Comparison of ENCODE assay signal across 25 mouse cellular contexts in genomic region chr12:96594845-96595244, GRCm38 (mm10).
DNase-seq lines count a peak whose midpoint lies in the region; ATAC-seq and TF ChIP-seq lines count a peak whose summit lies in the region.
"Had no signal": no experiment of that assay in that cellular context is flagged by ENCODE, and none has a peak within 500 bp of the region (broad histone marks: within the 10 kb centered on the region; RNA-seq: fewer than 3 reads in every experiment).

No protein-coding gene starts in this region.

- H3K27me3 ChIP-seq in kidney, adult 2 months (replicated peaks; ENCODE audit: control insufficient read depth, insufficient read depth, low read length): no peaks in the 10 kb centered on the region
- H3K27me3 ChIP-seq in limb, embryonic 12.5 days: no peaks in the 10 kb centered on the region
- H3K27me3 ChIP-seq in hindbrain, embryonic 16.5 days (replicated peaks; ENCODE audit: control insufficient read depth, insufficient read depth, low read length): no peaks in the 10 kb centered on the region
- H3K27me3 ChIP-seq in forebrain, embryonic 15.5 days: no peaks in the 10 kb centered on the region
- H3K27me3 ChIP-seq: CH12.LX; heart, embryonic 15.5 days; liver, embryonic 12.5 days; midbrain, embryonic 12.5 days; neural tube, embryonic 15.5 days; stomach, embryonic 15.5 days had no signal

- peak; percentile 58 for DNase-seq in kidney, adult 2 months
- DNase-seq in kidney, adult 18-20 months: no peak
- peak; percentile 15 for DNase-seq in testis, postnatal 14 days (ENCODE audit: low spot score)
- DNase-seq in testis, postnatal 10 days (ENCODE audit: low spot score): no peak
- DNase-seq: adrenal gland, adult 2 months; B cell, adult 2 months; cerebellum, adult 11-12 months; cerebellum, postnatal 10 days; gastrocnemius, adult 2 months; heart, postnatal 36 days; lung, adult 18-20 months; lung, postnatal 10 days; right cerebral cortex, adult 18-20 months; right cerebral cortex, postnatal 4 days had no signal

- H3K4me2 ChIP-seq in limb, embryonic 12.5 days: no peak overlapping the region
- H3K4me2 ChIP-seq in hindbrain, embryonic 16.5 days (ENCODE audit: low read length): no peak overlapping the region
- no peak overlapping the region for H3K4me2 ChIP-seq in forebrain, embryonic 15.5 days (replicated peaks)
- H3K4me2 ChIP-seq: heart, embryonic 15.5 days; hindbrain, embryonic 14.5 days; liver, embryonic 12.5 days; midbrain, embryonic 12.5 days; neural tube, embryonic 15.5 days; stomach, embryonic 15.5 days had no signal

- H3K27ac ChIP-seq in kidney, adult 2 months (ENCODE audit: insufficient read depth, low read depth, low read length): no peak overlapping the region
- H3K27ac ChIP-seq in limb, embryonic 12.5 days: no peak overlapping the region
- H3K27ac ChIP-seq in hindbrain, embryonic 16.5 days (ENCODE audit: low read depth, low read length): no peak overlapping the region
- no peak overlapping the region for H3K27ac ChIP-seq in forebrain, embryonic 15.5 days (replicated peaks)
- H3K27ac ChIP-seq: gastrocnemius, adult 2 months; heart, embryonic 15.5 days; hindbrain, embryonic 14.5 days; left cerebral cortex, adult 2 months; liver, embryonic 12.5 days; midbrain, embryonic 12.5 days; neural tube, embryonic 15.5 days; stomach, embryonic 15.5 days had no signal

- no peaks in the 10 kb centered on the region for H3K4me1 ChIP-seq in kidney, adult 2 months (ENCODE audit: control insufficient read depth, insufficient read depth, low read length)
- no peaks in the 10 kb centered on the region for H3K4me1 ChIP-seq in limb, embryonic 12.5 days (replicated peaks)
- no peaks in the 10 kb centered on the region for H3K4me1 ChIP-seq in hindbrain, embryonic 16.5 days (ENCODE audit: control insufficient read depth, insufficient read depth, low read depth, low read length)
- H3K4me1 ChIP-seq in forebrain, embryonic 15.5 days: no peaks in the 10 kb centered on the region
- H3K4me1 ChIP-seq: heart, embryonic 15.5 days; liver, embryonic 12.5 days; midbrain, embryonic 12.5 days; neural tube, embryonic 15.5 days; stomach, embryonic 15.5 days had no signal

- peak; percentile 52; the same call in 1 of the 2 replicates for ATAC-seq in limb, embryonic 12.5 days (ENCODE audit: insufficient number of reproducible peaks, insufficient read depth, low FRiP score, low TSS enrichment, low read depth)
- ATAC-seq in hindbrain, embryonic 16.5 days: no peak
- ATAC-seq in forebrain, embryonic 15.5 days (replicated peaks): no peak
- ATAC-seq: liver, embryonic 12.5 days had no signal

- no peak overlapping the region for H3K9ac ChIP-seq in limb, embryonic 12.5 days (replicated peaks)
- H3K9ac ChIP-seq in hindbrain, embryonic 16.5 days (ENCODE audit: low read depth, low read length): no peak overlapping the region
- H3K9ac ChIP-seq in forebrain, embryonic 15.5 days (replicated peaks): no peak overlapping the region
- H3K9ac ChIP-seq: heart, embryonic 15.5 days; hindbrain, embryonic 14.5 days; liver, embryonic 12.5 days; midbrain, embryonic 12.5 days; neural tube, embryonic 15.5 days; stomach, embryonic 15.5 days had no signal

- H3K36me3 ChIP-seq in kidney, adult 2 months (ENCODE audit: control insufficient read depth, insufficient read depth, low read length): no peaks in the 10 kb centered on the region
- no peaks in the 10 kb centered on the region for H3K36me3 ChIP-seq in limb, embryonic 12.5 days
- H3K36me3 ChIP-seq in hindbrain, embryonic 16.5 days (ENCODE audit: control insufficient read depth, insufficient read depth, low read length): no peaks in the 10 kb centered on the region
- H3K36me3 ChIP-seq in forebrain, embryonic 15.5 days: no peaks in the 10 kb centered on the region
- H3K36me3 ChIP-seq: heart, embryonic 15.5 days; liver, embryonic 12.5 days; midbrain, embryonic 12.5 days; neural tube, embryonic 15.5 days; stomach, embryonic 15.5 days had no signal

- H3K4me3 ChIP-seq in kidney, adult 2 months (ENCODE audit: insufficient read depth, low read depth, low read length): no peak overlapping the region
- no peak overlapping the region for H3K4me3 ChIP-seq in limb, embryonic 12.5 days (replicated peaks)
- H3K4me3 ChIP-seq in hindbrain, embryonic 16.5 days (ENCODE audit: low read length): no peak overlapping the region
- H3K4me3 ChIP-seq in forebrain, embryonic 15.5 days: no peak overlapping the region
- H3K4me3 ChIP-seq: gastrocnemius, adult 2 months; heart, embryonic 15.5 days; left cerebral cortex, adult 2 months; liver, embryonic 12.5 days; midbrain, embryonic 12.5 days; neural tube, embryonic 15.5 days; stomach, embryonic 15.5 days had no signal

- WGBS in kidney, adult 2 months: 23% methylated on average over 3 of the region's 3 CpGs
- WGBS in limb, embryonic 12.5 days: 60% methylated on average over 3 of the region's 3 CpGs
- 68% methylated on average over 3 of the region's 3 CpGs for WGBS in hindbrain, embryonic 16.5 days
- 60% methylated on average over 3 of the region's 3 CpGs for WGBS in forebrain, embryonic 15.5 days

- peaks cover 7% of the 10 kb centered on the region; the same call in 1 of the 2 replicates for H3K9me3 ChIP-seq in limb, embryonic 12.5 days
- no peaks in the 10 kb centered on the region for H3K9me3 ChIP-seq in hindbrain, embryonic 16.5 days (ENCODE audit: control insufficient read depth, low read length)
- H3K9me3 ChIP-seq in forebrain, embryonic 15.5 days: peaks cover under 1% of the 10 kb centered on the region; the same call in 1 of the 2 replicates
- H3K9me3 ChIP-seq: heart, embryonic 15.5 days; liver, embryonic 12.5 days; stomach, embryonic 15.5 days had no signal

- no peak for TF ChIP-seq POLR2A in kidney, adult 2 months (IDR thresholded peaks at IDR 0.05; ENCODE audit: low read depth, low read length)

- no peak for TF ChIP-seq CTCF in kidney, adult 2 months (conservative IDR thresholded peaks at IDR 0.05; ENCODE audit: insufficient read depth, insufficient read length, low read depth, low read length)

Comparison
In these comparisons a context has a peak if more than half of its experiments do, and no peak if none do; other contexts are left out.
1. DNase-seq: peak in kidney, adult 2 months (single experiment) and testis, postnatal 14 days (single experiment); none in kidney, adult 18-20 months (single experiment) and testis, postnatal 10 days (single experiment).